Mouse (Mus musculus) midbrain, embryonic 16.5 days (tissue): ENCODE measurements around the gene Vta1. TPM values are rescaled to one million over a fixed set of nuclear protein-coding genes. Genes with fewer than 3 reads are reported as not detected.

Experiments
- ATAC-seq: fragments of 200-750 bp; cut with Nextera tagmentation; 2 replicates; pipeline ENCODE4 v1.8.0; 2017; ENCODE audit warnings: moderate TSS enrichment
- H3K27ac ChIP-seq: fragments of 300-500 bp; sonication (generic); 2 replicates; pipeline ENCODE4 v1.5.1; 2014; ENCODE audit warnings: mild to moderate bottlenecking, low read length, mixed read lengths
- H3K27me3 ChIP-seq: fragments of 300-500 bp; sonication (generic); 2 replicates; pipeline ENCODE4 v1.6.1; 2014; ENCODE audit warnings: low read depth, low read length, mixed read lengths; ENCODE audit not compliant: control insufficient read depth, insufficient read depth
- H3K36me3 ChIP-seq: fragments of 300-500 bp; sonication (generic); 2 replicates; pipeline ENCODE4 v1.6.1; 2014; ENCODE audit warnings: mild to moderate bottlenecking, low read length, moderate library complexity, mixed read lengths; ENCODE audit not compliant: control insufficient read depth, insufficient read depth
- H3K4me1 ChIP-seq: fragments of 300-500 bp; sonication (generic); 2 replicates; pipeline ENCODE4 v1.6.1; 2014; ENCODE audit warnings: mild to moderate bottlenecking, low read length, mixed read lengths; ENCODE audit not compliant: control insufficient read depth, insufficient read depth
- H3K4me2 ChIP-seq: fragments of 300-500 bp; sonication (generic); 2 replicates; pipeline ENCODE4 v1.6.1; 2014; ENCODE audit warnings: mild to moderate bottlenecking, low read length, mixed read lengths
- H3K4me3 ChIP-seq: fragments of 300-500 bp; sonication (generic); 2 replicates; pipeline ENCODE4 v1.5.1; 2014; ENCODE audit warnings: low read depth, mild to moderate bottlenecking, low read length, moderate library complexity, mixed read lengths
- H3K9ac ChIP-seq: fragments of 300-500 bp; sonication (generic); 2 replicates; pipeline ENCODE4 v1.6.1; 2014; ENCODE audit warnings: low read depth, low read length, mixed read lengths
- H3K9me3 ChIP-seq: fragments of 300-500 bp; sonication (generic); replicated peaks from 2 replicates; pipeline ENCODE4 v1.6.1; 2014; ENCODE audit warnings: mild to moderate bottlenecking, low read length, mixed read lengths; ENCODE audit not compliant: control insufficient read depth, poor library complexity, severe bottlenecking
- WGBS: fragments of 180-500 bp; shearing (Covaris S2); extraction: QIAGEN DNeasy Blood & Tissue Kit; methylation state at CpG from one replicate; pipeline ENCODE4 v1.1.7; 2014; 5-methylcytosine and 5-hydroxymethylcytosine counted together
- polyA plus RNA-seq: library from polyadenylated mRNA; unstranded; fragments of >200 nt; fragmentation: Nextera tagmentation; extraction: Ambion mirVana; gene quantifications from 2 replicates; pipeline ENCODE4 v1.2.1, GENCODE M21; 2015

Vta1 gene
- 186 and 190 TPM in 2 replicates for polyA plus RNA-seq

- H3K9me3 ChIP-seq, result no peaks in the 10 kb centered on the region
- peaks cover 21% of the 10 kb centered on the region for H3K4me1 ChIP-seq
- peak; percentile 99 for ATAC-seq
- no peaks in the 10 kb centered on the region for H3K27me3 ChIP-seq
- peak within 1 kb of the TSS; percentile 80 for H3K27ac ChIP-seq
- peak within 1 kb of the TSS; percentile 75 for H3K4me2 ChIP-seq
- under 1% methylated on average over 44 of the region's 50 CpGs for WGBS
- H3K4me3 ChIP-seq, result peak within 1 kb of the TSS; percentile 94
- no peaks in the 10 kb centered on the region for H3K36me3 ChIP-seq
- H3K9ac ChIP-seq, result peak within 1 kb of the TSS; percentile 89
These were observed at the start of gene Vta1, which contains the start of gene Nmbr for GRCm38 (mm10) chr10:14705072-14706066. Gene Vta1, minus strand, starts transcription at chr10:14705560. Gene Nmbr, plus strand, starts transcription at chr10:14705591.

- H3K4me2 ChIP-seq, result no peak overlapping the region
- no peaks in the 10 kb centered on the region for H3K36me3 ChIP-seq
- WGBS, result 9% methylated on average over 2 of the region's 2 CpGs
- H3K27ac ChIP-seq, result no peak overlapping the region
- ATAC-seq, result peak; percentile 64
- H3K9ac ChIP-seq, result no peak overlapping the region
- no peaks in the 10 kb centered on the region for H3K27me3 ChIP-seq
- no peaks in the 10 kb centered on the region for H3K9me3 ChIP-seq
- no peak overlapping the region for H3K4me3 ChIP-seq
- no peaks in the 10 kb centered on the region for H3K4me1 ChIP-seq
These were observed 28.9 kb upstream of the Vta1 start for GRCm38 (mm10) chr10:14734285-14734684.

DNA sequence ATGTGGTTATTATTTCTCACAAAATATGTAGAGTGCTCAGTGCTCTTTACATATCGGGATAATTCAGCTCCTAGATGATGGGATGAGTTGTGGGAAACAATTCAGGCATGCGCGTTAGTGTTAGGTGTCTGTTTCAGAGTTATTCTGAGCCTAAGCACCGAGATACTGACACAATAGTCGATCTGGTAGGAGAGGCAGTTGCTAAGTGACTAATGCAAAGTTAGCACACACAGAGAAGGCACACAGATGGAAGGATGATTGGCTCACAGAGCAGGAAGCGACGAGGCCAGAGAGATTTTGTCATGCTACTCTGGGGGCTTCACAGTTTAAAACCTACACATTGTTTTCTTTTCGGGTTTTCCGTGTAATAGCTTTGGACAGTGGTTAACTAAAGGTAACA, 20.3 kb upstream of the Vta1 start:
- no peaks in the 10 kb centered on the region for H3K27me3 ChIP-seq
- H3K4me1 ChIP-seq, result no peaks in the 10 kb centered on the region
- no peak overlapping the region for H3K4me3 ChIP-seq
- no peaks in the 10 kb centered on the region for H3K36me3 ChIP-seq
- 49% methylated on average over 9 of the region's 9 CpGs for WGBS
- no peak for ATAC-seq
- H3K9ac ChIP-seq, result no peak overlapping the region
- no peak overlapping the region for H3K27ac ChIP-seq
- H3K9me3 ChIP-seq, result no peaks in the 10 kb centered on the region
- H3K4me2 ChIP-seq, result no peak overlapping the region

DNA sequence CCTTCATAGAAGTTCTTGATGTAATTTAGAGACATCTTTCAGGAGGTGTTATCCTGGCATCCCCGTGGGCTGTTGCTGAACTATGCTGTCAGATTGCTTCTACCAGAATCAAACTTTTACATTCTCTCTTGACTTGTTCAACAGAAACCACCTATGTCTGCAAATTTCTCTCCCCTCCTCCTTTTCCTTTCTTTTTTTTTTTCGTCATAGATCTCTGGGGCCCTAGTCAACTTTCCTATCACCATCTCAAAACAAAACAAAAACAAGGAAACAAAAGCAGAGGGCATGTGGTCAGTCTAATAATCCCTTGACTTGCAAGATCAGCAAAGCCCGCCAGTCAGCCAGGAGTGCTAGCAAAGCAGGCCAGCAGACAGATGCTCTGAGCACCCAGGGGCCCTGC, 12.8 kb upstream of the Vta1 start, which contains the start of gene Gje1:
Gene Gje1 (minus strand): TSS at position 101 of the 400 bp plus-strand sequence.
- no peak within 1 kb of the TSS for H3K4me2 ChIP-seq
- ATAC-seq, result no peak
- no peak within 1 kb of the TSS for H3K9ac ChIP-seq
- no peaks in the 10 kb centered on the region for H3K27me3 ChIP-seq
- no peak within 1 kb of the TSS for H3K4me3 ChIP-seq
- no peak within 1 kb of the TSS for H3K27ac ChIP-seq
- no peaks in the 10 kb centered on the region for H3K4me1 ChIP-seq
- WGBS, result 54% methylated on average over 3 of the region's 3 CpGs
- no peaks in the 10 kb centered on the region for H3K36me3 ChIP-seq
- no peaks in the 10 kb centered on the region for H3K9me3 ChIP-seq

DNA sequence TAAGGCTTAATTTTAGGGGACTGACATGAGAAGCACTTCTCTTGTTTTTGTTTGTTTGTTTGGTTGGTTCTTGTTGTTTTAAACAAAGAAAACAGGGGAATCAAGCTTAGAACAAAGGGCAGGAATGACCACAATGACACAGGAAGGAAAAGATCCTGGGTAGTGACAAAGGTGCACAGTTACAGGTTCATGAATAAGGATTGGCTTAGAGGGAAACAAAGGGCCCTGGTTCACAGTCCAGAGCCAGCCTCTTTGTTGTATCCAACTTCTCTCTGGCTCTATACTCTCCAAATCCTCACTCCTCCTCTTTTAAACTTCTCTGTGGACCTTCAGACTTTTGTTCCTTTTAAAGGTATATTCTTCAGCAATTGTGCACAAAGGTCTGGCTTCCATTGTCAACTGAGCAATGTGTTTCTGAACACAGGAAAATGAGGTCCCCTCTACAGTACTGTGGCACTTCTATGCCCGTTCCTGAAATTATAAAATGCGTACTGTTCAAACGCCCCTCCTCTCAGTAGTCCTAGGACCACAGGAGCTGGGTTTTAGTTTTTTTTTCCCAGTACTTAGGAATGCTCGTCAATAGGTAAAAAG, 1.4 kb downstream of the Vta1 start:
- ATAC-seq, result no peak
- 16% methylated on average over 4 of the region's 4 CpGs for WGBS
- no peaks in the 10 kb centered on the region for H3K9me3 ChIP-seq
- peak overlapping the region; percentile 94 for H3K4me3 ChIP-seq
- no peaks in the 10 kb centered on the region for H3K27me3 ChIP-seq
- peak overlapping the region; percentile 47 for H3K27ac ChIP-seq
- H3K4me1 ChIP-seq, result peaks cover 21% of the 10 kb centered on the region
- no peaks in the 10 kb centered on the region for H3K36me3 ChIP-seq
- H3K9ac ChIP-seq, result peak overlapping the region; percentile 25
- peak overlapping the region; percentile 75 for H3K4me2 ChIP-seq

- peak overlapping the region; percentile 75 for H3K4me2 ChIP-seq
- H3K4me3 ChIP-seq, result peak overlapping the region; percentile 94; the same call in 1 of the 2 replicates
- no peaks in the 10 kb centered on the region for H3K9me3 ChIP-seq
- ATAC-seq, result no peak
- no peaks in the 10 kb centered on the region for H3K36me3 ChIP-seq
- 8% methylated on average over 1 of the region's 1 CpGs for WGBS
- 0 out of 2 replicates have a peak overlapping the region, but pooled peaks have one; percentile 25 for H3K9ac ChIP-seq
- H3K27me3 ChIP-seq, result no peaks in the 10 kb centered on the region
- H3K27ac ChIP-seq, result peak overlapping the region; percentile 47
- peaks cover 21% of the 10 kb centered on the region for H3K4me1 ChIP-seq
These were observed 2.1 kb downstream of the Vta1 start for GRCm38 (mm10) chr10:14703239-14703638.

DNA sequence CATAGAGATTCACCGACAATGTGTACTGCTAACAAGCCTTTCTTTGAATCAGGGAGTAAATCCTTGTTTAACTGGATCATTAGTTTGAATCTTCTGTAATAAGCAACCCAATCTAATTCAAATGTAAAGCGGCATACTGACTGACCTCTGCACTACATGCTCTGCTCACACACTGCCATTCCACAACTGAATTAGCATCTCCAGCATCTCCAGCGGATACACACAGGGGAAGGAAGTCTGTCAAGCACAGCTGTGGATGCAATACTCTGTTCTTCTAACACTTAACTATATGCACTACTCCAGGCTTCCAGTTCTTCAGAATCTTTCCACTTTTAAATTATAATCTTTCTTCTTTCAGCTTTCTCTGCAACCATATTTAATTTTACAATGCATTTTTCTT, 15.0 kb downstream of the Vta1 start:
- 48% methylated on average over 3 of the region's 3 CpGs for WGBS
- H3K9me3 ChIP-seq, result no peaks in the 10 kb centered on the region
- ATAC-seq, result no peak
- no peak overlapping the region for H3K27ac ChIP-seq
- no peak overlapping the region for H3K4me2 ChIP-seq
- peaks cover 5% of the 10 kb centered on the region for H3K36me3 ChIP-seq
- no peaks in the 10 kb centered on the region for H3K27me3 ChIP-seq
- H3K4me1 ChIP-seq, result no peaks in the 10 kb centered on the region
- no peak overlapping the region for H3K4me3 ChIP-seq
- H3K9ac ChIP-seq, result no peak overlapping the region

DNA sequence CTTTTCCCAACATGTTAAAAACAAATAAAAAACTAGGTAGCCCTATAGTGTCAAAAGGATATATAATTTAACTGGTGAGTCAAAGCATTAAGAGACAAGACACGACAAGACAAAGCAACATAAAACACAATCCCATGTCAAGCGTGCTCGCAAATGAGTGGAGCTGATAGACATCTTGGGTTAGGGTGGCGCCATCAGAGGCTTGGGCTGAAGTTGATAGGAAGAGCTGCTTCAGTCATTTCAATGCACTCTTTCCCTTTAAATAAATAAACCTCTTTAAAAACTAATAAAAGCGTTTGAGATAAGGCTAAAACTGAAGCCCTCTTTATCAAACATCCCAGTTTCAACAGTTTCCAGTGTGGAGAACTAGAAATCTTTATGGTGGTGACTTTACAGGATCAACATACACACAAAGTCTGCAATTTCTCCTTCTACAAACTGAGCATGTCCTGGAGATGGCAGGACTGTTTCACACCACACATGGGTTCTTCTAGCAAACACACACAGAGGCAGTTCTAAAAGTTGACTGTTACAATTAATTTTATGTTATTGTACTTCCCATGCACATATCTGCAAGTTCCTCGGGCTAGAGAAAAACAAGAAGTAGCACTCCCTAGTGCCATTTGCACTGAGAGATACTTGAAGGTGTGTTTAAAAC, 16.4 kb downstream of the Vta1 start:
- no peak overlapping the region for H3K27ac ChIP-seq
- no peaks in the 10 kb centered on the region for H3K9me3 ChIP-seq
- no peak overlapping the region for H3K4me2 ChIP-seq
- peaks cover 5% of the 10 kb centered on the region for H3K36me3 ChIP-seq
- ATAC-seq, result no peak
- 91% methylated on average over 6 of the region's 6 CpGs for WGBS
- H3K4me1 ChIP-seq, result no peaks in the 10 kb centered on the region
- H3K4me3 ChIP-seq, result no peak overlapping the region
- no peaks in the 10 kb centered on the region for H3K27me3 ChIP-seq
- no peak overlapping the region for H3K9ac ChIP-seq
